In the genomic region with DNA sequence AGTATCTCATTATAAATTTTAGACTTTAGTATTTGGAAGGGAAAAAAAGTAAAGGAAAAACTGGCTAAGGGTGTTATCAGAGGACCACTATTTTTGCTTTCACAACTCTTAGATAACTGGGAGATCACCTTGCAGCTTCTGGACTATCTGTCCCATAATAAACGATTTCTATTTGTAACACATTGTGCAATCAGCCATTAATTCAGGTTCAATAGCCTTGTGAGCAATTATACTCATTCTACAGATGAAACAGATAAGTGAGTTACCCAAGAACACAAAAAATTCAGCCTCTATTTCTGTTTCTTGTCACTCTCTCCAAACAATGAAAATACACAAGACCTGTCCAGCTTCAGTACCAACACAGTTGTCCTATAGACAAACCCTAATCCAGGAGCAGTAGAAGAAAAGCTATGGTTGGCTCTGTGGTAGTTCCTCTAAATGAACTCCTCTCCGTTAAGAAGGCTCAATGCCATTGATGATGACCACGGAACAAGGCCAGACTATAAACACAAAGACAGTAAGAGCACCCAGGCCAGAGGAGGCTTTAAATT, we compare ENCODE assay signal across 10 mouse cellular contexts. TPM values are rescaled to one million over a fixed set of nuclear protein-coding genes. Genes with fewer than 3 reads are reported as not detected.
DNase-seq lines count a peak whose midpoint lies in the region; ATAC-seq lines count a peak whose summit lies in the region.
"Had no signal": no experiment of that assay in that cellular context is flagged by ENCODE, and none has a peak within 500 bp of the region (broad histone marks: within the 10 kb centered on the region; RNA-seq: fewer than 3 reads in every experiment).

No protein-coding gene starts in this region.

- H3K4me3 ChIP-seq in heart, embryonic 15.5 days, result no peak overlapping the region
- H3K4me3 ChIP-seq in hindbrain, embryonic 13.5 days, result peak overlapping the region; percentile 54
- H3K4me3 ChIP-seq in midbrain, embryonic 12.5 days, result no peak overlapping the region

- no peak for ATAC-seq in heart, embryonic 15.5 days (replicated peaks; ENCODE audit: insufficient number of reproducible peaks, insufficient read depth, low FRiP score, low read depth)
- ATAC-seq in common myeloid progenitor, adult 5-6 weeks (replicated peaks; ENCODE audit: low read depth, poor library complexity, severe bottlenecking), result 0 out of 2 replicates have a peak, but pooled peaks have one; percentile 9
- no peak for ATAC-seq in hindbrain, embryonic 13.5 days (ENCODE audit: low FRiP score)
- ATAC-seq in midbrain, embryonic 12.5 days (ENCODE audit: low FRiP score, low read depth), result no peak

- no peak for DNase-seq in heart, adult 9 months (ENCODE audit: low spot score in 2 of 2)
- no peak for DNase-seq in frontal cortex, adult 2 months (ENCODE audit: extremely low spot score in 1 of 2, low spot score in 1 of 2)
- DNase-seq in ovary, postnatal 10 days (ENCODE audit: low spot score), result no peak
- no peak for DNase-seq in layer of hippocampus, postnatal 10 days (ENCODE audit: low spot score in 2 of 2)
- DNase-seq: cerebellum, postnatal 36 days; gastrocnemius, postnatal 36 days had no signal

- H3K4me2 ChIP-seq in heart, embryonic 15.5 days, result peak overlapping the region; percentile 67
- peak overlapping the region; percentile 58 for H3K4me2 ChIP-seq in hindbrain, embryonic 13.5 days
- peak overlapping the region; percentile 55 for H3K4me2 ChIP-seq in midbrain, embryonic 12.5 days (replicated peaks)

- WGBS in heart, embryonic 15.5 days, result 70% methylated on average over 3 of the region's 3 CpGs
- WGBS in hindbrain, embryonic 13.5 days, result 77% methylated on average over 3 of the region's 3 CpGs
- WGBS in midbrain, embryonic 12.5 days, result 70% methylated on average over 3 of the region's 3 CpGs

- no peaks in the 10 kb centered on the region for H3K9me3 ChIP-seq in heart, embryonic 15.5 days (replicated peaks)
- no peaks in the 10 kb centered on the region for H3K9me3 ChIP-seq in hindbrain, embryonic 13.5 days
- H3K9me3 ChIP-seq in midbrain, embryonic 12.5 days, result no peaks in the 10 kb centered on the region

- peaks cover 6% of the 10 kb centered on the region for H3K4me1 ChIP-seq in heart, embryonic 15.5 days (replicated peaks)
- peaks cover 20% of the 10 kb centered on the region for H3K4me1 ChIP-seq in hindbrain, embryonic 13.5 days (replicated peaks)
- H3K4me1 ChIP-seq in midbrain, embryonic 12.5 days, result peaks cover 10% of the 10 kb centered on the region

- H3K36me3 ChIP-seq in heart, embryonic 15.5 days, result no peaks in the 10 kb centered on the region
- H3K36me3 ChIP-seq in hindbrain, embryonic 13.5 days, result no peaks in the 10 kb centered on the region
- H3K36me3 ChIP-seq in midbrain, embryonic 12.5 days, result no peaks in the 10 kb centered on the region

- H3K9ac ChIP-seq in heart, embryonic 15.5 days, result no peak overlapping the region
- peak overlapping the region; percentile 74 for H3K9ac ChIP-seq in hindbrain, embryonic 13.5 days
- H3K9ac ChIP-seq in midbrain, embryonic 12.5 days (replicated peaks), result no peak overlapping the region

- H3K27ac ChIP-seq in heart, embryonic 15.5 days, result no peak overlapping the region
- H3K27ac ChIP-seq in hindbrain, embryonic 13.5 days, result no peak overlapping the region
- no peak overlapping the region for H3K27ac ChIP-seq in midbrain, embryonic 12.5 days (replicated peaks)

- no peaks in the 10 kb centered on the region for H3K27me3 ChIP-seq in heart, embryonic 15.5 days
- no peaks in the 10 kb centered on the region for H3K27me3 ChIP-seq in hindbrain, embryonic 13.5 days
- H3K27me3 ChIP-seq in midbrain, embryonic 12.5 days, result no peaks in the 10 kb centered on the region

RNA-seq across cellular contexts. Expression of gene Tmem185a, which starts 1.7 kb away (rescaled TPM):
- 30.8 and 34.0 TPM in 2 replicates for polyA plus RNA-seq in heart, embryonic 15.5 days (2015; fragmentation: Nextera tagmentation; extraction: Ambion mirVana)
- 7.9 and 11.6 TPM in 2 replicates for total RNA-seq in common myeloid progenitor, adult 5-6 weeks (2017)
- polyA plus RNA-seq in hindbrain, embryonic 13.5 days (2015; fragmentation: Nextera tagmentation; extraction: Ambion mirVana), result 47.3 and 49.2 TPM in 2 replicates
- 48.6 and 49.2 TPM in 2 replicates for polyA plus RNA-seq in midbrain, embryonic 12.5 days (2016; fragmentation: Nextera tagmentation; extraction: Ambion mirVana)
- 43.7 and 50.5 TPM in 2 replicates for polyA plus RNA-seq in frontal cortex, adult 2 months (2012; rRNA removed)
- 10 to 100 TPM; 29.8 to 39.0 TPM for total RNA-seq in layer of hippocampus, postnatal 10 days (2021)
